Mouse (Mus musculus) ovary, postnatal 10 days (tissue): ENCODE measurements around the gene B3gnt9.

Experiments used
- DNase-seq: peaks from one replicate; pipeline ENCODE4 v3.0.0; 2022; ENCODE audit warnings: low spot score

Gene B3gnt9

GRCm38 (mm10) chr8:105209153-105210110 lies 45.5 kb downstream of the B3gnt9 start:
- no peak for DNase-seq

DNA sequence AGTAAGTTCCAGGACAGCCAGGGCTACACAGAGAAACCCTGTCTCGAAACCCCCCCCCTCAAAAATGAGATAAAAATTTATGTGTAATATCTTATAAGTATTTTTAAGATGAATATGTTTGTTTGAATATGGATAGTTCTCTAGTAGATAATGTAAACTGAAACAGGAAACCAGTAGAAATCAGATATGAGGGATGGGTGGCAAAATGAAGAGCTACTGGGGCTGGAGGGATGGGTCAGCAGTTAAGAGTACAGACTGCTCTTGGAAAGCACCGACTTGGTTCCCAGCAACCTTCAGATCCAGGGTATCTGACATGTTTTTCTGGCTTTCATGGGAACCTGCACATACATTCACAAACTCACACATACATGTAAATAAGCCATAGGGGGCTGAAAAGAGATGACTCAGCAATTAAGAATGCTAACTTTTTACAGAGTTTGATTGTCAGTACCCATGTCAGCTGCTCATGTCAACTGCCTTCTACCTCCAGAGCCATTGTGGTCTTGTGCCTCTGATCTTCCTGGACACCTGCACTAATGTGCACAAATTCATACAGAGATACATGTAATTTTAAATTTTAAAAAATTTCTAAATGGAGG lies 47.2 kb downstream of the B3gnt9 start:
- DNase-seq: no peak

DNA sequence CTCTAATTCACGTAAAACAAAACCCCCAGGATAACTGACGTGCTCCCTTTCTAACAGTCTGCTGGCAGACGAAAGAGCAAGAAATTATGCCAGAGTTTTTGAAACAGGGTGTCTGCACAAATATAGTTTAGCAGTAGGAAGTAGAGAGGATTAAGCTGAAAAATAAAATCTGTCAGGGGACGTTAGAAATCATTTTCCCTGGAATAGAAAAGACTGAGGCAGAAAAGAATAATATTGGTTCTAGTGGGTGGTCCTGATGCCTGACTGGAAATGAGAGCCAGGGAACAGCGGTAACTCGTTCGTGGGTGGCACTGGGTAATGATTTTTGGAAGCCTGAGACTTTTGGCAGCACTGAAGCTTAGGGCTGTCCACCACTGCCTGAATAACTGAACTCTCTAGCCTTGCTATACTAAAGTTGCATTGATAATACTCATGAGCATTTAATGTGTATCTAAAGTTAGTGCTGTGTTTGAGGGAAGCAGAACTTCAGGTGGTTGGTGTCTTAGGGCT lies 48.1 kb downstream of the B3gnt9 start:
- no peak for DNase-seq

DNA sequence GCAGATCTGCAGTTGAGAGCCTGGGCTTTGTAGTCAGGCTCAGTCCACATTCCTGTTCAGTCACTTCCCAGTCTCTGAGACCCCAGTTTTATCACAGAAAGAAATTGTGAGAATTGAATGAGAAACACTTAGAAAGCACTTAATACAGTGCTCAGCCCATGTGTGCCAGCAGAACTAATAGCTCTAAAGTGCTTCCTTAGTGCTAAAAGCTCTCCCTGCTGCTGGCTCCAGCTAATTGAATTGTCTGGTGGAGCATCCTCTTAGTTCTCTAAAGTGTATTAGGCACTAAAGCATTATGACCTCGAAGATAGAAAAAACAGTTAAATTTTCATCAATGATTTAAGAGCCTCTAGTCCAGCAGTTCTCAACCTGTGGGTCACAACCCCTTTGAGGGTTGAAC lies 49.2 kb downstream of the B3gnt9 start:
- DNase-seq: no peak
